Mouse (Mus musculus) heart, postnatal 0 days (tissue): ENCODE results near the gene Slc22a14. TPM values are rescaled to one million over a fixed set of nuclear protein-coding genes. Genes with fewer than 3 reads are reported as not detected.

ENCODE experiments used
- ATAC-seq: fragments of 200-750 bp; cut with Nextera tagmentation; 2 replicates; pipeline ENCODE4 v1.8.0; 2017; ENCODE audit warnings: low read depth, moderate number of reproducible peaks, moderate library complexity; ENCODE audit not compliant: insufficient read depth
- DNase-seq: peaks from one replicate; pipeline ENCODE4 v3.0.0-alpha.2; 2016; ENCODE audit warnings: low spot score
- H3K27ac ChIP-seq: fragments of 300-500 bp; sonication (generic); 2 replicates; pipeline ENCODE4 v1.5.1; 2014; ENCODE audit warnings: low read depth, mild to moderate bottlenecking
- H3K27me3 ChIP-seq: fragments of 300-500 bp; sonication (generic); 2 replicates; pipeline ENCODE4 v1.6.1; 2014; ENCODE audit warnings: low read length, mixed read lengths; ENCODE audit not compliant: control insufficient read depth, insufficient read depth
- H3K36me3 ChIP-seq: fragments of 300-500 bp; sonication (generic); replicated peaks from 2 replicates; pipeline ENCODE4 v1.6.1; 2014; ENCODE audit warnings: low read length, mixed read lengths; ENCODE audit not compliant: control insufficient read depth, insufficient read depth
- H3K4me1 ChIP-seq: fragments of 300-500 bp; sonication (generic); 2 replicates; pipeline ENCODE4 v1.6.1; 2014; ENCODE audit warnings: antibody characterized with exemption; ENCODE audit not compliant: control insufficient read depth, insufficient read depth
- H3K4me2 ChIP-seq: fragments of 300-500 bp; sonication (generic); 2 replicates; pipeline ENCODE4 v1.6.1; 2014; ENCODE audit warnings: low read depth, mild to moderate bottlenecking, low read length, moderate library complexity
- H3K4me3 ChIP-seq: fragments of 300-500 bp; sonication (generic); 2 replicates; pipeline ENCODE4 v1.5.1; 2014; ENCODE audit warnings: low read depth, low read length
- H3K9ac ChIP-seq: fragments of 300-500 bp; sonication (generic); replicated peaks from 2 replicates; pipeline ENCODE4 v1.6.1; 2014; ENCODE audit warnings: low read depth, low read length, mixed read lengths
- H3K9me3 ChIP-seq: fragments of 300-500 bp; sonication (generic); replicated peaks from 2 replicates; pipeline ENCODE4 v1.6.1; 2016; ENCODE audit warnings: low read length; ENCODE audit not compliant: control insufficient read depth
- CTCF ChIP-seq: IDR thresholded peaks from 2 replicates; pipeline ENCODE4 v1.5.1; 2016; ENCODE audit warnings: antibody characterized with exemption, control low read depth, low read depth
- EP300 ChIP-seq: IDR thresholded peaks from 2 replicates; pipeline ENCODE4 v1.6.1; 2016; ENCODE audit warnings: antibody characterized with exemption, low read depth
- WGBS: fragments of 180-500 bp; shearing (Covaris S2); extraction: QIAGEN DNeasy Blood & Tissue Kit; methylation state at CpG from one replicate; pipeline ENCODE4 v1.1.7; 2014; 5-methylcytosine and 5-hydroxymethylcytosine counted together
- polyA plus RNA-seq: library from polyadenylated mRNA; unstranded; fragments of >200 nt; fragmentation: Nextera tagmentation; extraction: Ambion mirVana; gene quantifications from 2 replicates; pipeline ENCODE4 v1.2.1, GENCODE M21; 2015
- total RNA-seq: library from RNA; depleted of rRNA; stranded (reverse); fragments of >200 nt; gene quantifications from 2 replicates; pipeline ENCODE4 v1.2.3, GENCODE M21; 2014; ENCODE audit warnings: low replicate concordance

Slc22a14 gene
- total and polyA plus RNA-seq, 2 experiments from 2014 or later: 0.08 TPM; not detected in 1

DNA sequence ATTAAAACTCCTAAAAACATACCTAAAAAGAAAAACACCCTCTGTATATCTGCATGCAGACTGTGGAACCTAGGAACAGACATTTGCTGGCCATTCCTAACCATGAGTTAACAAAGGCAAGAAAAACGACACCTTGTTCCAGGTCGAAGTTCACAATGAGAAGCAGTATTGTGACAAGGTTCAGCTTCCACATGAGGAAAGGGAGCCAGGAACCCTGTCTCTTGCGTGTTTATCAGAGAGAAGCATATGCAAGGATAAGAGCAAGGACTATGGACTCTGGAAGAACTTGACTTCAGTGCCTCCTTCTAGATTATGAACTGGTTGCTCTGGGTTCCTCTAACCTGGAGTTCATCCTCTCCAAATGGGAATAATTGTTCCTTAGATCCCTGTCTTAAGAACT, 121.4 kb downstream of the Slc22a14 start:
- peaks cover 62% of the 10 kb centered on the region for H3K36me3 ChIP-seq
- DNase-seq (no peak), ATAC-seq (no peak)
- no peaks in the 10 kb centered on the region for H3K9me3 ChIP-seq
- WGBS: 93% methylated on average over 3 of the region's 3 CpGs
- H3K4me1 ChIP-seq: no peaks in the 10 kb centered on the region
- no peak overlapping the region for H3K4me2 ChIP-seq
- H3K27me3 ChIP-seq: no peaks in the 10 kb centered on the region
- no peak overlapping the region for H3K27ac ChIP-seq
- no peak overlapping the region for H3K9ac ChIP-seq
- H3K4me3 ChIP-seq: no peak overlapping the region
- no peak for TF ChIP-seq CTCF
- no peak for TF ChIP-seq EP300

DNA sequence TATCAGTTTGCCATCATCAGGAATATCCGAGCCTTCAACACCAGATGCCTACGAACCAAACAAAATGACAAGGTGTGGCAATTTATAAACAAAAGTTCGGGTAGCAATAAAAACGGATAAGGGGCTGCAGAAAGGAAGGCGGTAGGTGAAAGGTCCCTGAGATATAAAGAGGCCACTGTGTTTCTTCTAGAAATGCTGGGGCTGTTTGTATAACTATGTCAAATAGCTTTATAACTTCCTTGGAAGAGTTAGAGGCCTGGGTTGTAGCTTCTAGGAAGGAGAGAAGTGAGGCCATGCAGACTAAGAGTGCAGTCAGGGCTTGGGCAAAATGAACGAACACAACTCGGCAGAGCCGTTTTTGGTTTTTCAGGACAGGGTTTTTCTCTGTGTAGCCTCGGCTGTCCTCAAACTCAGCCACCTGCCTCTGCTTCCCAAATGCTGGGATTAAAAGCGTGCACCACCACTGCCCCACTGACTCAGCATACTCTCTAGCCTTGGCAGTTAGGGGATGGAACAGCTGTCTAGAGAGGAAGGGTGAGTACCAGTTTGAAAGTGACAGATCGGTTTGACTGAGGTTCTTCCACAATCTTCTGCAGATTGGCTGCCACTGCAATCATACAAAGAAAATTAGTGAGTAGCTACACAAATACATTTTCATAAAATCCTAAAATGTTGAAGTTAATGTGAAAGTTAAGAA, 124.0 kb downstream of the Slc22a14 start:
- WGBS: 85% methylated on average over 11 of the region's 11 CpGs
- Histone ChIP-seq H3K27me3 (no peaks in the 10 kb centered on the region), H3K36me3 (peaks cover 59% of the 10 kb centered on the region), H3K27ac (no peak overlapping the region), H3K4me3 (no peak overlapping the region), H3K4me2 (no peak overlapping the region), H3K4me1 (no peaks in the 10 kb centered on the region), H3K9ac (no peak overlapping the region), H3K9me3 (no peaks in the 10 kb centered on the region)
- DNase-seq: no peak
- no peak for TF ChIP-seq CTCF
- TF ChIP-seq EP300: no peak
- ATAC-seq: no peak

DNA sequence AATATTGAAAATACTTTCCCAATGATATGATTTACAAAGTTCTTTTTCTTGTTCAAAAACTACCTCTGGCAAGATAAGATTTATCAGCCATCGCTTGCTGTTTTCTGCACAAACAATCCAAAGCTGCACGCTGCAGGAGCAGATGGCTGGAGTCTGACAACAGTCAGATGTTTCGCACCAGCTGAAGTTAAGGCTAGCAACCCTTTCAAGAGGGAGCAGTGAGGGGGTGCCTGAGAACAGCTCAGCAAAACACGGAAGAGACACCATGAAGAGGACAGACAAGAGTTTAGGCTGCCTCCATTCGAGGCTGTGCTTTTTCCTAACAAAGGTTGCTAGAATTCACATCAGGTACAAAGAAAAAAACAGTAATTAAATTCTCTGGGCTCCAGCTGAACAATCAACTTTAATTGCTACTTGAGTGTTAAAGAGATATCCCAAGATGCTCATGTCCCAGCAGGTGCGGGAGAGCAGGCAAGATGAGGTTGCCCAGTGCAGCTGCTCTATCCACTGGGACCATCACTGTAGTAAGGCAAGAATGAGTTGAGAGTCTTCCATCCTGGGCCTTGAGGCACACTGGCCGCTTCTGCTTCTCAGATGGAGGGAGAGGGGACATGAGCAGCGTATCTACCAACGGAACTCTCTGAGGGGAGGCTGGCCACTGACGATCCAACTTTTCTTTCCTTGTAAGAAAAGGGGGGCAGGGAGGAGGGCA, 124.9 kb downstream of the Slc22a14 start:
- WGBS: 88% methylated on average over 10 of the region's 10 CpGs
- H3K9ac ChIP-seq: no peak overlapping the region
- no peak for ATAC-seq
- H3K9me3 ChIP-seq: no peaks in the 10 kb centered on the region
- H3K4me3 ChIP-seq: no peak overlapping the region
- H3K36me3 ChIP-seq: peaks cover 54% of the 10 kb centered on the region
- TF ChIP-seq EP300 (no peak), CTCF (no peak)
- no peaks in the 10 kb centered on the region for H3K27me3 ChIP-seq
- no peaks in the 10 kb centered on the region for H3K4me1 ChIP-seq
- H3K4me2 ChIP-seq: no peak overlapping the region
- H3K27ac ChIP-seq: no peak overlapping the region
- no peak for DNase-seq

DNA sequence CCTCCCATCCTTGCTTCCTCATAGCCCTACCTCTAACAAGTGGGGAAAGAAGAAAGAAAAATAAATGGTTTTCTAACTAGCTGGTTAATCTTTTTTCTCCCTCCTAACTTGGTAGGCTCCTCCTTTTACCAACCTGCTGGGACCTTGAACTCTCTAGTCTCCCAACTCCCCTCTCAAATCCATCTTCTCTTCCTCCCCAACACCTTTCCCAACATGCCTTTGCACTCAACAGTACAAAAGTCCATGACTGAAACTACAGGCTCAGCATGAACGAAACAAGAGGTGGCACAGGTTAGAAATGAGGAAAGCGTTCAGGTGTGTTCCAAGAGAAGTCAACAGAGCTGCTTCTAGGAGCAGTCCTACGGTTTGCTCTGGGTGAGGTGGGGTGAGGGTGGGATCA, 126.1 kb downstream of the Slc22a14 start:
- DNase-seq (no peak), ATAC-seq (no peak)
- Histone ChIP-seq H3K36me3 (peaks cover 46% of the 10 kb centered on the region), H3K4me3 (no peak overlapping the region), H3K9me3 (no peaks in the 10 kb centered on the region), H3K4me2 (no peak overlapping the region), H3K9ac (no peak overlapping the region), H3K27ac (no peak overlapping the region), H3K4me1 (no peaks in the 10 kb centered on the region), H3K27me3 (no peaks in the 10 kb centered on the region)
- no peak for TF ChIP-seq CTCF
- WGBS: 93% methylated on average over 3 of the region's 3 CpGs

DNA sequence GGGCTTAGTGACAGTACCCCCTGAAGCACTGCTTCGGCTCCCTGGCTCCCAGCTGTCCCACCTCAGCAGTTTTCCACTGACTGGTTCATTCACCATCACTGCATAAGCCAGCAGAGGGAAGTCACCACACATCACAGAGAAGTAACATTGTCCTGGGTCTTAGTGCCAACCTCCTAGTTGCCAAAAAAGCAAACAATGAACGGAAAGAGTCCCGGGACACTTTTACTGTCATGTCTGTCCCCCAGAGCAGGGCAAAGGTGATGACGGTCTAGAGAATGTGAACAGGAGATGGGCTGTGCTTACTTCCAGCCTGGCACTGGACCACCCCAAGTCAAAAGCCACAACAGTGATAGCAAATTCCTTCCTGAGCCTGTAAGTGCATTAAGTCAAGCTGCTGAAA, 126.6 kb downstream of the Slc22a14 start:
- Histone ChIP-seq H3K4me3 (no peak overlapping the region), H3K36me3 (peaks cover 41% of the 10 kb centered on the region), H3K27me3 (no peaks in the 10 kb centered on the region), H3K9ac (no peak overlapping the region), H3K27ac (no peak overlapping the region), H3K9me3 (no peaks in the 10 kb centered on the region), H3K4me2 (no peak overlapping the region), H3K4me1 (no peaks in the 10 kb centered on the region)
- ATAC-seq (no peak), DNase-seq (no peak)
- TF ChIP-seq CTCF: no peak
- TF ChIP-seq EP300: no peak
- WGBS: 71% methylated on average over 4 of the region's 4 CpGs
